Mouse (Mus musculus): Measurements from ENCODE around the gene Ubxn4. TPM values are rescaled to one million over a fixed set of nuclear protein-coding genes. Genes with fewer than 3 reads are reported as not detected.
A peak's percentile ranks its signal among the peaks of the same experiment; 100 is the strongest.
"Not testable (repeated sequence)": the region's sequence is repeated elsewhere in the genome, so short reads cannot be mapped to it uniquely, and the experiment has no call there.

Gene Ubxn4
- total RNA-seq (2021) (100 to 1,000 TPM in 1 of 2 experiments, 10 to 100 TPM in 1; 70.1 to 134 TPM), polyA plus RNA-seq (2012; rRNA removed) (21.2 and 22.0 TPM in 2 replicates)
- long read RNA-seq, full-length matches to known transcripts = 60 of 81 reads
- long read RNA-seq, partial matches to known transcripts = 8 of 81 reads
- long read RNA-seq, other reads (novel, unspliced or antisense) = 13 of 81 reads

DNA sequence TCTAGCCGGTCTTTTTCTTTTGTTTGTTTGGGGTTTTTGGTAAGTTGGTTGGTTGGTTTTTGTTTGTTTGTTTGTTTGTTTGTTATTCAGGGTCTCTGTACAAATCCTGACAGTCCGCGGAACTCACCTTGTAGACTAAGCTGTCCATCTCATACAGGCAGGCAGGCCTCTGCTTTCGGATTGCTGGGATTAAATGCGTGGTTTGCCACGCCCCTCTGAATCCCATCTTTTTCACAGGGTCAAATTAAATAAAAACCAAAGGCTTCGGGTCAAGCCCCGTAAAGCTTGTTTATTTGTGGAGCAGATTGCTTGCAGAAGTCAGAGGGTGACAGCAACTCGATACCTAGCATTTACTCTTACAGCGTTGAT is at the start of gene Ubxn4:
Ubxn4 (plus strand) TSS at position 338 of the 369 bp plus-strand sequence.
- DNase-seq = no peak

DNA sequence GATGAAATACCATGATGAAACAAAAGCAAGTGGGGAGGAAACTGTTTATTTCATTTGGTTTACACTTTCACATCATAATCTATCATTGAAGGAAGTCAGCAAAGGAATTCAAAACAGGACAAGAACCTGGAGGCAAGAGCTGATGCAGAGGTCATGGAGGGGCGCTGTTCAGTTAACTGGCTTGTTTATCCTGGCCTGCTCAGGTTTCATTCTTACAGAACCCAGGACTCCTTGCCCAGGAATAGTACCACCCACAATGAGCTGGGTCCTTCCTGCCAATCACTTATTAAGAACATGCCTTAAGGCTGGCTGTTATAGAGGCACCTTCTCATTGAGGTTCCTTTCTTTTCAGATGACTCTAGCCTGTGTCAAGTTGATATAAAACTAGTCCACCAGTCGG is 49.8 kb upstream of the Ubxn4 start:
- no peak for DNase-seq

DNA sequence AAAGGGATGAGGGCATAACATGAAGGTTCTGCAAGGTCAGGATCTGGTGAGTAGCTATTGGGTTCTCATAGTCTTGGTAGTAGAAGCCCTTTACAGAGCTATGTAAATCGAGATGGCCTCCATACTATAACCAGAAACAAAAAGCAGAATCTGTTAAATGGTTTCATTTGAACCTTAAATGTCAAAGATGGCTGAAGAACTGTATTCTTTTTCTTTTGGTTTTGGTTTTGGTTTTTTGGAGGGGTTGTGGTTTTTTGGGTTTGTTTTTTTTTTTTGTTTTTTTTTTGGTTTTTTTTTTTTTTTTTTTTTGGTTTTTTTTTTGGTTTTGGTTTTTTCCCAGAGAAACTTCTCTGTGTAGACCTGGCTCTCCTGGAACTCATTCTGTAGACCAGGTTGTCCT is 46.4 kb upstream of the Ubxn4 start:
- no peak for DNase-seq

DNA sequence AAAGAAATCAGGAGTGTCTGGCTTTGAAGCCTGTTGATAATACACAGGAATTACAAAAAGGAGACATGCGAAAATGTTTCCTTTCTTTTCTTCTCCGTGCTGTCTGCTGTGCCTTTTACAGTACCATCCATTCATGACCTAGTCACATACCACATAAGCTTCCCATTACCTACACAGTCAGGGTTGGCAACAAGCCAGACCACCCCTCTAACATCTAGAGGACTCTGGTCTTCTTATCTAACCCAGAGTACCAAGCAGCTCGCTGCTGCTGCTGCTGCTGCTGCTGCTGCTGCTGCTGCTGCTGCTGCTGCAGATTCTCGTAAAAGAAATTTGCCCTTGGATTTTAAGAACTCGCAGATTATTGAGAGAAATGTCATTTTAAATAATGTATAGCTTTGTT is 30.5 kb upstream of the Ubxn4 start:
- no peak for DNase-seq

DNA sequence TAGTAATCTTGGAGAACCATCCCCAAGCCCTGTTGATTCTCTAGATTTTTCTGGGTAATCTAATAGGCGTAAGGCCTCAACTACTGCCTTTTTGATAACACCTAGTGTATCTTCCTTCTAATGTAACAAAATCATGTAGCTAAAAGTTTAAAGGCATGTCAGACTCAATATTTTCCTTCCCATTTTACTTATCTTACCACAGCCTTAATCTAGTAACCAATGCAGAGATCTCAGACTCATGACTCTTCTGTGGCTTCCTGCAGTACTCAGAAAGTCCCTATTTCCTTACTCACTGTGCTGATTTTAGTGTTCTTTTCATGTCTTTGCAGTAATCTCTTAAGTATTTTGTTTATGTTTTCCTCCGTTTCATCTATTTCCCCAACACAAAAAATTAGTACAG is 21.9 kb upstream of the Ubxn4 start:
- no peak for DNase-seq

DNA sequence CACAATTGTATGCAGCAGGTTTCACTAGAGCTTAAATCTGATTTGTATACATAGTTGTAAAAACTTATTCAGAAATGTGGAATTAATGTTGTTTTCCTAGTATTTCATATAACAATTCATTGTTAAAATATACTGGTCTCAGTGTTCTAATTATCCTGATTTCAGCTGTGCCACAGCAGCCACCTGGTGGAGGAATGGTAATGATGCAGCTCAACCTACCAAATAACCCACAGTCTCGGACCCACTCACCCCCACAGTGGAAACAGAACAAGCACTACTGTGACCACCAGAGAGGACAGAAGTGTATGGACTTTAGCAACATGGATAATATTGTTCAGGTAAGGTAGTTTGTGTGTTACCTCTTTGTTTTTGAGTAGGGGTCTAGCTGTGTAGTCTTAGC is 20.5 kb upstream of the Ubxn4 start:
- DNase-seq = no peak

DNA sequence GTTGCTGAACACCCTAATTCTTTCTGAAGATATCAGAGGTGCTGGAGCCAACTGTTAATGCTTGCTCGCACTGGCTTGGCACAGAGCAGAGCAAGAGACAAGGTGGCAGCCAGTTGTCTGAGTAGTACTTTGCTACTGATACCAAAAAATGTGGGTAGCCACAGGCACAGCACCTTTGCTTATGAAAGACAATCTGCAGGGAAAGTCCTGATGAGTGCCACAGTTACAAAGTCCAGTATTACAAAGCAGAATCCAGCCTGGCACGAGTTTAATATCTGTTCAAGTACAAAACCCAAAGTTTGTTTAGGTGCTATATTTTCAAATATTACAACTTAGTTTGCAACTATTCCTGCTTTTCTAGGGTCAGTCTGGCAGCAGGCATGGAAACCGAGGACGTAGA is 8.6 kb upstream of the Ubxn4 start:
- DNase-seq = no peak

DNA sequence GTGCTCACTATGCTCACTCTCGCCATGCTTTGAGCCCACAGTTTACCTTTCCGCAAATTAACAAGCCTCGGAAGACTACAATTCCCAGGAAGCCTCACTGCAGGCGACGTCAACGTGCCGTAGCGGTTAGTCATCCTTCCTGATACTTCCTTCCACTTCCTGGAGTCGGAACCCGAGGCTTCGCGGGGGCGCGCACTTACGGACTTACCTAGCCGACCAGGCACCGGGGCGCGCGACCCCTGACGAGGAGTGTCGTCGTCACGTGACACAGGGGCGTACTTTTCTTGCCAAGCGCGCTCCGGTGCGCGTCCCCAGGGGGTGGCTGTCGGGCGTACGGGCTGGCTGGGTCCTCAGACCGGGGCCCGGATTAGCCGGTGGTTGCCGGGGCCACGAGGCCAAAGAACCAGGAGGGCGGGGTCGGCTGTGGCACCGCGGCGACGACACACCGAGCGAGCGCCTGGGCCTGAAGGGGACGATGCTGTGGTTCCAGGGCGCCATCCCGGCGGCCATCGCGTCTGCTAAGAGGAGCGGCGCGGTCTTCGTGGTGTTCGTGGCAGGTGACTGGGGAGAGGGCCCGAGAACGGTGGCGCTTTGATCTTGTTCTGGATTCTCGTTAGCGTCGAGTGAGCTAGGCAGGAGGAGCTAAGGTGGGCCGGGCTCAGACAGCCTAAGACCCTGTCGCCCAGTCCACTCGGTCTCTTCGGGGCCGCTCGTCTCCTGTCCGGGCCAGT is 397 bp downstream of the Ubxn4 start:
- DNase-seq = peak; percentile 97

DNA sequence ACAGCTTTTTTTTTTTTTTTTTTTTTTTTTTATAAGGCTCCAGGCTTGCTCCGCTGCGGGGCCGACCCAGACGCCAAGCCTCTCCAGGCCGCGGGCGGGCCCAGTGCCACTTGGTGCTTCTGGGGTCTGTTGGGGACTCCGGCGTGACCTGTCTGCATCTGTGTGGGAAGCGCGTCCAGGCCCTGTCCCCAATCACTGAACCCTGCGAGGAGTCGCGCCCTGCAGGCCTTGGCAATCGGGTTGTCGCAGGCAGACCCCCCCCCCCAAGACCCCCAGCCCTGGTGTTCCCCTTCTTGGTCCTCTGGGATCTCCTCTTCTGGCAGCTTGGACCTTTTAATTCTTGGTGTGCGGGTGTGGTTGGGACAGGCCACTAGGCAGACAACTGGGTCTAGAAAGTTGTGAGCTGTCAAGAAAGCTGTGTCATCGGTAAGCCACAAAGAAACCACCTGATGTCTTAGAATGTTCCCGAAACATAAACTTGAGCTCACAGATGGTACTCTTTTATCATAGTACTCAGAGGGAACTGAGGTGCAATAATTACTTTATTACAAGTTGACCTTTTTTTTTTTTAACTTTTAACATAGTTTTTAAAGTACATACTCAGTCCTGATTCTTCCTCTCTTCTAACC is 1.1 kb downstream of the Ubxn4 start:
- peak; percentile 58 for DNase-seq

DNA sequence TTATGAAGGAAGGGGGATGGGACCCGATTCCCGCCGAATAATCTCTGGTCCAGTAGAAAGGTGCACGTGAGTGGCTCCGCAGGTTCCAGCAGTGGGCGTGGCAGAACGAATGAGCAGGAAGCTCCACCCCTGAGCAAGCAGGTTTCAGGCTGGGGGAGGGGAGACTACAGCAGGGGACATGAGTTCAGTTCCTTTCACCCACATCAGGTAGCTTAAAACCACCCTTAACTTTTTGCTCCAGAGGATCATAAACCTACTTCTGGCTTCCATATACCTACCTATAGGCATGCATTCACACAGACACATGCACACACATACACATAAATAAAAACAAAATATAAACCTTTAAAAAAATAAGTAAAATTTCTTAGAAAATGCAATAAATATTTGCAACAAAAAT is 23.3 kb downstream of the Ubxn4 start:
- DNase-seq = not testable (repeated sequence)

DNA sequence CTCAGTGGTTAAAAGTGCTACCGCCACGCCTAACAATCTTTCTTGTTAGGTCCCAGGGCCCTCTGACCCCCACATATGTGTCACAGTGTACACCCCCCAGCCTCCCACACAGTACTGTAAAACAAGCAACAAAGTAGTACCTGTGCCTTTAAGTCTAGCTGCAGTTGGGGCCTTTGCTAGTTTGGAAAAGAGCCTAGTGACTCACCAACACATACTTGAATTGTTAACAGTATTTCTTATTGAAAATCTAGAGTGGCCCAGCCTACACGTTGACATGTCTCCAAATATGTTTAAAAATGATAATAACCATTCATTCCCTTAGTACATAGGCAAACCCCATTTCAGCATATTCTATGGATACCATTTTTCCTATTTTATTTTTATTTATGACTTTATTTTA is 27.0 kb downstream of the Ubxn4 start:
- DNase-seq = no peak

DNA sequence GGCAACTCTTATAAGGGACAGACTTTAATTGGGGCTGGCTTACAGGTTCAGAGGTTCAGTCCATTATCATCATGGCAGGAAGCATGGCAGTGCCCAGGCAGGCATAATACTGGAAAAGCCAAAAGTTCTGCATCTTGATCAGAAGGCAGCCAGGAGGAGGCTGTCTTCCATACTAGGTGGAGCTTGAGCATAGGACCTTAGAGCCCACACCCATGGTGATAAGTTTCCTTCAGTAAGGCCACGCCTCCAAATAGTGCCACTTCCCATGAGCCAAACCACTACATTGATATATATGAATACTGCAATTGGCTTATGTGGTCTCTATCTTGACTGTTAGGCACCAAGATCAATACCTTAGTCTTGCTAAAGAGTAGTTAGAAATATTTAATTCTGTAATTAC is 32.1 kb downstream of the Ubxn4 start:
- no peak for DNase-seq

DNA sequence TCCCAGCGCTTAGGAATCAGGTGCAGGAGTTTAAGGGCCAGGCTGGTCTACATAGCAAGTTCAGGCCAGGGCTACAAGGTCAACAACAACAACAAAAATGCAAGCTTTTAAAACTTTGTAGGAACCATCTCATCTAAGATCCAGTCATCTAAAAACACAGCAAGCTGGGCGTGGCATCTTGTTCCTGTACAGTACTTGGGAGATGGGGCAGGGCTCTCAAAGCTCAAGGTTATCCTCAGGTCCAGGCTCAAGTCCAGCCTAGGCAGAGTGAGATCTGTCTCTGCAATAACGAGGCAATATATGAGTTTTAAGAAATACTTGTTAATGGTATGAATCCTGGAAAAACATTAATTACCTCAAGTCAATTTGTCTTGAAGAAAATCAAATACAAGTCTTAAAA is 34.8 kb downstream of the Ubxn4 start:
- DNase-seq = no peak

DNA sequence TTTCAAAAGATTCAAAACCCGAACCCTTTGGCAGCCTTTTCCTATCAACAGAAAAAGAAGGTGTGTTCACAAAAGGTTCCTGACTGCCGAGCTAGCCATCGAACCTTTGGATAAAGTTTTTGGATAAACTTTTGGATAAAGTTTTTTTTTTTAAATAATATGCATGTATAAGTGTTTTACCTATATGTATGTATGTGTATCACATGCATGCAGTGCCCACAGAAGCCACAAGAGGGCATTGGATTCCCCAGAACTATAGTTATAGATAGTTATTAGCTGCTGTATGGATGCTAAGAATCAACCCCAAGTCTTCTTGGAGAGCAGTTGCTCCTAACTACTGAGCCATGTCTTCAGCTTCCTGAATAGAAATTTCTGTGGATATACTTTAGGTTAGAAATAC is 38.0 kb downstream of the Ubxn4 start:
- DNase-seq = no peak

DNA sequence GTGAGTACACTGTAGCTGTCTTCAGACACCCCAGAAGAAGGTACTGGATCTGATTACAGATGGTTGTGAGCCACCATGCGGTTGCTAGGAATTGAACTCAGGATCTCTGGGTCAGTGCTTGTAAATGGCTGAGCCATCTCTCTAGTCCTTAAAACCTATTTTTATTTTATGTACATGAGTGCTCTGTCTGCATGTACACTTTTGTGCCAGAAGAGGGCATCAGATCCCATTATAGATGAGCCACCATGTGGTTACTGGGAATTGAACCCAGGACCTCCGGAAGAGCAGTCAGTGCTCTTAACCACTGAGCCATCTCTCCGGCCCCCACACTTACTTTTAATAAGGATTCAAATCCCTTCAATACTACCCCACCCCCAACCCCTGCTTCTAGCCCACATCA is 39.2 kb downstream of the Ubxn4 start:
- no peak for DNase-seq

DNA sequence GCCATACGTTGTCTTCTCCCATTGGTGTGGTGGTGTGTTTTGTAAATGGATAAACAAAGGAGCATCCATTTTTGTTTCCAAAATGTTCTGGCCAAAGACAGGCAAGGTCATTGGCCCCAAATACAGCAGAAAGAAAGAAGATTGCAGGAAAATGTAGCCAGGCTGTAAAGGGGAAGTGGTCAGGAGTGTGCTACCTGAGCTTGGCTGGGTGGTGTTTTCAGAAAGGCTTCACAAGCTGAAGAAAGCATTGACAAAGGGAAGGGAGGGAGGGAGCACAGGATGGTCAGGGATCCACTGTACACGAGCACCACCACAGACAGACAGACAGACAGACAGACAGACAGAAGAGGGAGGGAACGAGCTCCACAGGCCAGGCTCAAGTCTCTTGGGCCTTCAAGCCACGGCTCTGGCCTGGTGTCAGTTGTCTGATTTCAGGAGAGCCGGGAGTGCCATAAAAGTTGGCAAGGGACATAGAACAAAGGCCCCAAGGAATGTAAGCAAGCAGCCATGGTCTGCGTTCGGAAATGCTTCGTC is 40.5 kb downstream of the Ubxn4 start:
- no peak for DNase-seq

DNA sequence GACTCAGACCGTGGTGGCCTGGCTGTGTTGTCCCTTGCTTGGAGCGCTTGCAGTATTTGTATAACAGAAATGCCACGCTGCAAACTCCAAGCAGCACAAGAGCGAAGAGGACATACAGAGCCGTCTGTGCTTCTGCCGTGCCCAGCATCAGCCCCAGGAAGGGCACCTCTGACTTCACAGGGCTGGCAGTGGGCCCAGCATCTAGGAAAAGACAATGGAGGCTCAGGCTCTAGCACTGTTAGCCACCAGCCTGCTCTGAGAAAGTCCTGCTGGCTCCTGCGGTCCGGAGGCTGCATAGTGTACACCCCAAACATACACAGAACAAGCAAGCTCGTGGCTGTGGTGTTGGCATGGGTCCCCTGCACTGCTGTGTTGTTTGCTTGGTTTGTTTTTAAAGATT is 41.4 kb downstream of the Ubxn4 start:
- no peak for DNase-seq

DNA sequence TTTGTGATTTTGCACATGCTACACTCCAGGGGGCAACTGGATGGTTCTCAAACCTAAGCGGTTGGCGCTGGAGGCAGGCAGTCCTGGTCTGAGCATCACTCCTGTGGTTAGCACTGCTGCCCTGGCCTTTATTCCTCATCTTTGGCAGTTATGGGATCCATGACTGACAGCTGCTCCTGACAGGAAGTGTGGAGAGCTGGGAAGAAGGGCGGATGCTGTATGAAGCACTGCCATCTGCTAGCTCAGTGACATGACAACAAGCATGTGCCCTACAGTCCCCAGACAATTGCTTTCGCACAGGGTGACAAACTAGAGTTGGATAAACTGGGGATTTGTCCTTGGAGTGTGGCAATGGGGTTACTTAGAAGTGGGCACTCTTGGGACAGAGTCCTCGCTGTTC is 46.5 kb downstream of the Ubxn4 start:
- DNase-seq = no peak

DNA sequence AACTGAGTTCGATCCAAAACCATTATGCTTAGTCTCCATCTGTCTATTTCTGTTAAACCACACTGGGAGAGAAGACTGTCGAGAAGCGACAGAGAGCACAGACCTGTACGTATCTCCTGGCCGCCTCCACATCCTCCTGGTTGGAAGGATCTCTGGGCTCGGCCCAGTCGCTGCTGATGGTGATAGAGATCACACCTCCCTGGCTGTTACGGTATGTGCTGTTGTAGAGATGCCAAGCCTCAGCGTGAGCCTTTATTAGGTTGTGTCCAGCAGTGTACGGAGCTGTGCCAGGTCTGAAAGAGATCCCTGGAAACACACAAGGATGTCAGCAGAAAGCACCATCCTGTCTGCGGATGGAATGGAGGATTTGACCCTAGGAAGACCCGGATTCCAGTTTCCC is 49.8 kb downstream of the Ubxn4 start:
- no peak for DNase-seq

DNA sequence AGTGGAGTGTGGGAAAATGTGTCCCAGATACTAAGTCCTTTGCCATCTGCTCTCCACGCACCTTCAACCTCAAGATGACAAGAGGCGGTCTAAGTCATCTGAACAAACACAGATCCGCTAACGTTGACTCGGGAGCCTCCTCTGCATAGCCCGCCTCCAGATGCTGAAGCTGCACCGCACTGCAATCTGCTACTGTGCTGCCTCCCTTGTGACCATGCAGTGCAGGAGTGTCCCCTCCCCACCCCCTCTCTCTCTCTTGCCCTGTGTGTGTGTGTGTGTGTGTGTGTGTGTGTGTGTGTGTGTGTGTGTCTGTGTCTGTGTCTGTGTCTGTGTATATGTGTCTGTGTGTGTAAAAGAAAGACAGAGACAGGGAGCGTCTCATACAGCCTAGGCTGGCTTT is 51.5 kb downstream of the Ubxn4 start:
- DNase-seq = no peak

DNA sequence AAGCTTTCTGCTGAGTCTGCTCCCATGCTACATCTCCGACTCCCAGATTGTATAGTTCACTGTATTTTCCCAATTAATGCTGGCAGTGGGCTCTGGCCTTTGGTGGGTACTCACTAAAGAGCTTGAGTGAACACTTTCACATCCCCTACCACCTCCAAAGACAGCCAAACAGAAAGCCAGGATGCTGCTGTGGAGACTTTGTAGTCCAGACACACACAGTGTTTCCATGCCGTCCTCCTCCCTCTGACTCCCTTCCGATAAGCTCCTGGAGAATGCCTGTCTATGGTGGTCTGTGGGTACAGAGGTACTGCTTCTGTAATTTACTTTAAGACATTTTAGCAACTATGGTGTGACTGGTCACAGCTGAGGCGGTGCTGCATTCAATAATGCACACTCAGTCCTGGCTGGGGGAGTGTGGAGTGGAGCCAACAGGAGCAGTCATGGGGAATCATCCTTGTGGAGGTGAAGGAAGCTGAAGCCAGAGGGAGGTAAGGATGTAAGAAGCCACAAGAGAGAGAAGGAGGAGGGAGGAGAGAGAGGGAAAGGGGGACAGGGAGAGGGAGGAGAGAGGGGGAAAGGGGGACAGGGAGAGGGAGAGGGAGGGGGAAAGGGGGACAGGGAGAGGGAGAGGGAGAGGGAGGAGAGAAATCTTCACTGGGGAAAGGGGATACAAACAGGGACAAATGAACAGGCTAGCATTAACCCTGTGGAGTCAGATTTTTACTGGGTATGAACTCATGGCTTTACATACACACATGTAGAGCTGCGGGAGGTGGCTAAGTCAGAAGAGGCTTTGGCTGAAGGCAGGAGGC is 52.2 kb downstream of the Ubxn4 start:
- DNase-seq = no peak

DNA sequence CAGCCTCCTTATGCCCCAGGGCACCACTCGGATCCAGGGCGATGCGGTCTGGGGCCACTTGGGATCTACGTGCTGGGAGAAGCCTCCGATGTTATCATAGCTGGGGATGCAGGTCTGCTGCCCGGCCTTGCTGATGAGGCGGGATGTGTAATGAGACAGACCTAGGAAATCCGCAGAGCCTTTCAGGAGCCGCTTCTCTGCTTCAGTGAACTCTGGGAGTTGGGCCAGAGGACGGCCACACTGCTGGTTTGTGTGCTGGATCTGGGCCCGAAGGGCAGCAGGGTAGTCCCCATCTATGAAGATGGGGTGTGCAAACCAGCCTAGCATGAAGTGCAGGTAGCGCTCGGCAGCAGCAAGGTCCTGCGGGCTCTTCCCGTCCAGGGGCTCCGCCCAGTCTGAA is 60.1 kb downstream of the Ubxn4 start:
- DNase-seq = no peak

DNA sequence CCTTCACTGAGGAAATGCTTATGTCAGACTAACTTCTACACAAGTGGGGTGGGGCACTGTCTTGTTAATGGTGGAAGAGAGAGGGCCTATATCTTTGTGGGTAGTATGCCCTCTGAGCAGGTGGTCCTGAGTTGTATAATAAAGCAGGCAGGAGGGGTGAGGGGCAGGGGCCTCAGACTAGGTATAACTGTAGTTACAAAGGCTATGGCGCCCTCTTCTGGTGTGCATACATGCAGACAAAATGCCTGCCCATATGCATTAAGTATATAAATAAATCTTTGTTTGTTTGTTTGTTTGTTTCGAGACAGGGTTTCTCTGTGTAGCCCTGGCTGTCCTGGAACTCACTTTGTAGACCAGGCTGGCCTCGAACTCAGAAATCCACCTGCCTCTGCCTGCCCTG is 65.3 kb downstream of the Ubxn4 start:
- no peak for DNase-seq

All from adrenal gland, adult 2 months (tissue).